17 mouse cellular contexts compared by ENCODE assay signal in genomic region chr15:32442745-32443144, GRCm38 (mm10).
"Had no signal": no experiment of that assay in that cellular context is flagged by ENCODE, and none has a peak within 500 bp of the region (broad histone marks: within the 10 kb centered on the region; RNA-seq: fewer than 3 reads in every experiment).

No protein-coding gene starts in this region.

- ATAC-seq: liver, postnatal 0 days; midbrain, embryonic 13.5 days; midbrain, embryonic 15.5 days had no signal

- H3K36me3 ChIP-seq: liver, embryonic 13.5 days; liver, embryonic 15.5 days; midbrain, embryonic 13.5 days; midbrain, embryonic 15.5 days; neural tube, embryonic 12.5 days; stomach, embryonic 15.5 days had no signal

- H3K9ac ChIP-seq: liver, embryonic 13.5 days; liver, embryonic 15.5 days; liver, postnatal 0 days; midbrain, embryonic 13.5 days; midbrain, embryonic 15.5 days; neural tube, embryonic 12.5 days; stomach, embryonic 15.5 days had no signal

- H3K27ac ChIP-seq: liver, embryonic 13.5 days; liver, embryonic 15.5 days; macrophage; midbrain, embryonic 13.5 days; midbrain, embryonic 15.5 days; neural tube, embryonic 12.5 days; stomach, embryonic 15.5 days; stomach, postnatal 0 days had no signal

- H3K9me3 ChIP-seq: liver, embryonic 13.5 days; liver, embryonic 15.5 days; midbrain, embryonic 13.5 days; midbrain, embryonic 15.5 days; neural tube, embryonic 12.5 days; stomach, embryonic 15.5 days had no signal

- H3K27me3 ChIP-seq: liver, embryonic 13.5 days; liver, embryonic 15.5 days; megakaryocyte, embryonic 14.5 days; midbrain, embryonic 13.5 days; midbrain, embryonic 15.5 days; neural tube, embryonic 12.5 days; stomach, embryonic 15.5 days had no signal

- H3K4me2 ChIP-seq: liver, embryonic 11.5 days; liver, embryonic 13.5 days; liver, embryonic 15.5 days; midbrain, embryonic 11.5 days; midbrain, embryonic 13.5 days; midbrain, embryonic 15.5 days; neural tube, embryonic 12.5 days; stomach, embryonic 15.5 days had no signal

- DNase-seq: liver; liver, embryonic 13.5 days; liver, postnatal 0 days; right cerebral cortex, postnatal 14 days; thymus, adult 2 months; thymus, postnatal 25 days; thymus, postnatal 4 days had no signal

- H3K4me3 ChIP-seq: liver, embryonic 13.5 days; liver, embryonic 15.5 days; megakaryocyte, embryonic 14.5 days; midbrain, embryonic 13.5 days; midbrain, embryonic 15.5 days; neural tube, embryonic 12.5 days; stomach, embryonic 15.5 days had no signal

- H3K4me1 ChIP-seq: liver, embryonic 13.5 days; liver, embryonic 15.5 days; megakaryocyte, embryonic 14.5 days; midbrain, embryonic 13.5 days; midbrain, embryonic 15.5 days; neural tube, embryonic 12.5 days; stomach, embryonic 15.5 days had no signal
